Mouse (Mus musculus) small intestine, adult 2 months (tissue): Measurements from ENCODE around the gene Eapp.
"Not testable (repeated sequence)": the region's sequence is repeated elsewhere in the genome, so short reads cannot be mapped to it uniquely, and the experiment has no call there.

ENCODE experiments used
- CTCF ChIP-seq: fragments of 200-500 bp; IDR thresholded peaks from 2 replicates; pipeline ENCODE4 v1.5.1; 2012; ENCODE audit warnings: low read depth, mild to moderate bottlenecking, control low read depth, inconsistent platforms, low read length, moderate library complexity, mixed read lengths; ENCODE audit not compliant: insufficient replicate concordance, insufficient read length; ENCODE audit errors: extremely low read depth
- POLR2A ChIP-seq: fragments of 200-500 bp; IDR thresholded peaks from 2 replicates; pipeline ENCODE4 v1.6.1; 2012; ENCODE audit warnings: low read depth, mild to moderate bottlenecking, control low read depth, inconsistent platforms, low read length, moderate library complexity

- TF ChIP-seq POLR2A, CTCF: not testable (repeated sequence)
Measured at GRCm38 (mm10) chr12:54737891-54738660, 42.4 kb upstream of the Eapp start.
